Mouse (Mus musculus) stomach, postnatal 0 days (tissue): ENCODE measurements at regions not wholly inside any gene's neighbourhood (a gene's known extent, or its start where the extent isn't known, plus 50 kb on each side); places are given as distances from the start of the nearest gene placed in this dataset.

Source experiments
- ATAC-seq: fragments of 200-750 bp; cut with Nextera tagmentation; 2 replicates; pipeline ENCODE4 v1.8.0; 2017; ENCODE audit not compliant: low FRiP score, low TSS enrichment
- DNase-seq: peaks from one replicate; pipeline ENCODE4 v3.0.0-alpha.2; 2016; ENCODE audit warnings: low spot score
- H3K27ac ChIP-seq: fragments of 300-500 bp; sonication (generic); replicated peaks from 2 replicates; pipeline ENCODE4 v1.5.1; 2014; ENCODE audit warnings: mild to moderate bottlenecking, control low read depth
- H3K27me3 ChIP-seq: fragments of 300-500 bp; sonication (generic); 2 replicates; pipeline ENCODE4 v1.6.1; 2014; ENCODE audit warnings: low read length; ENCODE audit not compliant: control insufficient read depth, insufficient read depth
- H3K36me3 ChIP-seq: fragments of 300-500 bp; sonication (generic); 2 replicates; pipeline ENCODE4 v1.6.1; 2014; ENCODE audit warnings: low read length, mixed read lengths; ENCODE audit not compliant: control insufficient read depth, insufficient read depth
- H3K4me1 ChIP-seq: fragments of 300-500 bp; sonication (generic); replicated peaks from 2 replicates; pipeline ENCODE4 v1.6.1; 2014; ENCODE audit warnings: antibody characterized with exemption; ENCODE audit not compliant: control insufficient read depth, insufficient read depth
- H3K4me2 ChIP-seq: fragments of 300-500 bp; sonication (generic); replicated peaks from 2 replicates; pipeline ENCODE4 v1.6.1; 2014; ENCODE audit warnings: low read depth, mild to moderate bottlenecking, control low read depth, moderate library complexity
- H3K4me3 ChIP-seq: fragments of 300-500 bp; sonication (generic); 2 replicates; pipeline ENCODE4 v1.5.1; 2014; ENCODE audit warnings: low read depth, low read length, control low read depth
- H3K9ac ChIP-seq: fragments of 300-500 bp; sonication (generic); 2 replicates; pipeline ENCODE4 v1.6.1; 2014; ENCODE audit warnings: mild to moderate bottlenecking, low read length, control low read depth, mixed read lengths
- H3K9me3 ChIP-seq: fragments of 300-500 bp; sonication (generic); 2 replicates; pipeline ENCODE4 v1.6.1; 2016; ENCODE audit warnings: low read length; ENCODE audit not compliant: control insufficient read depth
- CTCF ChIP-seq: IDR thresholded peaks from 2 replicates; pipeline ENCODE4 v1.5.1; 2016; ENCODE audit warnings: antibody characterized with exemption, low read depth, mild to moderate bottlenecking, moderate library complexity
- EP300 ChIP-seq: optimal IDR thresholded peaks from 2 replicates; pipeline ENCODE3; 2016; ENCODE audit warnings: antibody characterized with exemption
- WGBS: fragments of 180-500 bp; shearing (Covaris S2); extraction: QIAGEN DNeasy Blood & Tissue Kit; methylation state at CpG from one replicate; pipeline ENCODE4 v1.1.7; 2014; 5-methylcytosine and 5-hydroxymethylcytosine counted together

DNA sequence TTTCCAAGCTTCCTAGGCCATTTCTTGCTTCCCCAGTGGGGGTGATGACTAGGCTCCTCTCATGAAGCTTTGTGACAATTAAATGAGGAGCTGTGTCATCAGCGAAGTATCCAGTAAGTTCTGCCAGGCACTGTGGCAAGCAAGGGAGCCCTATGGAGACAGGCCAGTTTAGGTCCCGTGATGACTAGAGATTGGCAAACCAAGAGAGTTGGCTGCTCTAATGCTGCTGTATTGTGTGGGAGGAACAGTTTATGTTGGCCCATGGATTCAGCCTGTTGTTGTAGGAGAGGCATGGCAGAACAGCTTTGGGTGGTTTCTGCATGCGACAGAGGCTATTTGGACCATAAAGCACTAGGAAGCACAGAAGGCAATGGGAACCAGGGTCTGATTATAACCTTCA is 86.4 kb upstream of the Zfp618 start:
- no peaks in the 10 kb centered on the region for H3K36me3 ChIP-seq
- no peaks in the 10 kb centered on the region for H3K9me3 ChIP-seq
- H3K4me1 ChIP-seq: no peaks in the 10 kb centered on the region
- no peak for DNase-seq
- 79% methylated on average over 3 of the region's 3 CpGs for WGBS
- H3K9ac ChIP-seq: no peak overlapping the region
- ATAC-seq: no peak
- no peaks in the 10 kb centered on the region for H3K27me3 ChIP-seq
- no peak overlapping the region for H3K27ac ChIP-seq
- no peak for TF ChIP-seq CTCF
- H3K4me2 ChIP-seq: no peak overlapping the region
- H3K4me3 ChIP-seq: no peak overlapping the region

DNA sequence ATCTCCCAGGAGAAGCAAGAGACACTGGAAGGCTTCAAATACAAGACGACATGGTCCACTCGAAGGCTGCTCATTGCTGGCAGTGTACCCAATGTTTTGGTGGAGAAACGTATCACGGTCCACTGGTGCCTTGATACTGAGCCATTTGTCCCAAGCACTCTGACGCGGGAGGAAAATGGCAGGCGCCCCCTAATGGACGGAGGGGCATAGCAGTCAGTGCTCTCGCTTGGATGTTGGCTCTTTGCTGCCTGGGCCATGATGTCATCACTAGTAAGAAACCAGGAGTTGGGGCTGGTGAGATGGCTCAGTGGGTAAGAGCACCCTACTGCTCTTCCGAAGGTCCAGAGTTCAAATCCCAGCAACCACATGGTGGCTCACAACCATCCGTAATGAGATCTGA is 83.5 kb upstream of the Zfp618 start:
- Histone ChIP-seq H3K27ac (no peak overlapping the region), H3K36me3 (no peaks in the 10 kb centered on the region), H3K27me3 (no peaks in the 10 kb centered on the region), H3K4me1 (no peaks in the 10 kb centered on the region), H3K9ac (no peak overlapping the region), H3K4me2 (no peak overlapping the region), H3K4me3 (no peak overlapping the region), H3K9me3 (no peaks in the 10 kb centered on the region)
- TF ChIP-seq CTCF: peak; percentile 46
- no peak for TF ChIP-seq EP300
- 78% methylated on average over 10 of the region's 11 CpGs for WGBS
- ATAC-seq: no peak
- no peak for DNase-seq

DNA sequence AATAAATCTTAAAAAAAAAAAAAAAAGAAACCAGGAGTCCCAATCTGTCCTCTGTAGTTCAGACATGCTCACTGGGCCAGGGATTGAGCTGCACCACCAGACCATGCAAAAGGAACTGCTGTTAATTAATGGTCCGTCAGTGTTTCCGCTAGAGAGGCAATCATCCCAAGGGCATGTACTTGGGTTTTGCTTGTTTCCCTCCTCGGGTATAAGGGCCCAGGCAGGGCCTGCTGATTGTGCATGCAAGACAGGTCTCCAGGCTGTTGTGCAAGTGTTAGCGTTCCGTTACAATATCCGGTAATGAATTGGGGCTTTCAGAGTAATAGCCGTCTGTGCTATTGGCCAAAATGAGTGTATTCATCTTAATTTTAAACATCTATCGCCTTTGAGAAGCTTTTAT is 83.1 kb upstream of the Zfp618 start:
- no peak overlapping the region for H3K27ac ChIP-seq
- ATAC-seq: no peak

DNA sequence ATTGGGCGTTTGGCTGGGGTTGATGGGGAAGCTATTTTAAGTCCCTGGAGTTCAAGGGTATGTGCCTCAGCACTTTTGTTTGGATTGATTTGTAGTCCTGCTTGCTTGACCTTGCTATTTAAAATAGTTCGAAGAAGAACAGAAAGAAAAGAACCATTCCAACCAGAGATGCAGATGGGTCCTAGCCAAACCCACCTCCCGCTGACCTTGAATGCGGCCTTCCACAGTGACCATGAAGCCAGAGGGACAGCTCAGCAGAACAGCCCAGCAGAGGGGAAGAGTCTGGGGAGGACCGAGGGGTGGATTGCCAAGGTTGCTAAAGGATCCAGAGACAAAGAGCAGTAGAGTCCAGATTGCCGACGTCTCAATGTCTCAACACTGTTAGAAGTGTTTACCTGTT is 76.6 kb upstream of the Zfp618 start:
- Histone ChIP-seq H3K27ac (no peak overlapping the region), H3K27me3 (no peaks in the 10 kb centered on the region), H3K9me3 (no peaks in the 10 kb centered on the region), H3K4me1 (no peaks in the 10 kb centered on the region), H3K4me2 (no peak overlapping the region), H3K4me3 (no peak overlapping the region), H3K9ac (no peak overlapping the region), H3K36me3 (no peaks in the 10 kb centered on the region)
- no peak for ATAC-seq
- no peak for TF ChIP-seq EP300
- no peak for TF ChIP-seq CTCF
- 80% methylated on average over 7 of the region's 7 CpGs for WGBS
- no peak for DNase-seq

More for the DNA sequence above, 83.1 kb upstream of the Zfp618 start:
- Histone ChIP-seq H3K9ac (no peak overlapping the region), H3K36me3 (no peaks in the 10 kb centered on the region), H3K9me3 (no peaks in the 10 kb centered on the region), H3K4me2 (no peak overlapping the region), H3K4me3 (no peak overlapping the region), H3K27me3 (no peaks in the 10 kb centered on the region), H3K4me1 (no peaks in the 10 kb centered on the region)
- no peak for DNase-seq
- WGBS: 82% methylated on average over 8 of the region's 8 CpGs
- TF ChIP-seq CTCF (no peak), EP300 (no peak)

DNA sequence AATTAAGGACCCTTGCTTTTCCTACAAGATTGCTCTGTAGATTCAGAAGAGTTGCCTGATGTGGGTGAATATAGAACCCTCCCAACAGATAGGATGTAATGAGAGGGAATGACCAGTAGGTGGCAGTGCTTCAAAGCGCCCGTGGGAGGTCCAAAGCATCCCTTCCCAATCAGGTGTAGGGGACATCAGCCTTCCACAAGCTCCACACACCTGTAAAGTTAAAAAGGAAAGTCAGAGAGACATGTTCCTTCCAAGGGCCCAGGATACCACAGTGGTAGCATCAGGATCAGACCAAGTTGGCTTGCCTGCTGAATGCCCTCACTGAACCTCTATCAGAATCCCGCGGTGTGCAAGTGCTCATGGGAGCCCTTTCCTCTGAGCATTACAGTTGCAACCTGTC is 75.7 kb upstream of the Zfp618 start:
- Histone ChIP-seq H3K4me1 (no peaks in the 10 kb centered on the region), H3K9ac (no peak overlapping the region), H3K27me3 (no peaks in the 10 kb centered on the region), H3K4me2 (no peak overlapping the region), H3K27ac (no peak overlapping the region), H3K4me3 (no peak overlapping the region), H3K36me3 (no peaks in the 10 kb centered on the region), H3K9me3 (no peaks in the 10 kb centered on the region)
- DNase-seq (peak; percentile 38), ATAC-seq (no peak)
- TF ChIP-seq CTCF (peak; percentile 88), EP300 (no peak)
- 42% methylated on average over 4 of the region's 4 CpGs for WGBS

DNA sequence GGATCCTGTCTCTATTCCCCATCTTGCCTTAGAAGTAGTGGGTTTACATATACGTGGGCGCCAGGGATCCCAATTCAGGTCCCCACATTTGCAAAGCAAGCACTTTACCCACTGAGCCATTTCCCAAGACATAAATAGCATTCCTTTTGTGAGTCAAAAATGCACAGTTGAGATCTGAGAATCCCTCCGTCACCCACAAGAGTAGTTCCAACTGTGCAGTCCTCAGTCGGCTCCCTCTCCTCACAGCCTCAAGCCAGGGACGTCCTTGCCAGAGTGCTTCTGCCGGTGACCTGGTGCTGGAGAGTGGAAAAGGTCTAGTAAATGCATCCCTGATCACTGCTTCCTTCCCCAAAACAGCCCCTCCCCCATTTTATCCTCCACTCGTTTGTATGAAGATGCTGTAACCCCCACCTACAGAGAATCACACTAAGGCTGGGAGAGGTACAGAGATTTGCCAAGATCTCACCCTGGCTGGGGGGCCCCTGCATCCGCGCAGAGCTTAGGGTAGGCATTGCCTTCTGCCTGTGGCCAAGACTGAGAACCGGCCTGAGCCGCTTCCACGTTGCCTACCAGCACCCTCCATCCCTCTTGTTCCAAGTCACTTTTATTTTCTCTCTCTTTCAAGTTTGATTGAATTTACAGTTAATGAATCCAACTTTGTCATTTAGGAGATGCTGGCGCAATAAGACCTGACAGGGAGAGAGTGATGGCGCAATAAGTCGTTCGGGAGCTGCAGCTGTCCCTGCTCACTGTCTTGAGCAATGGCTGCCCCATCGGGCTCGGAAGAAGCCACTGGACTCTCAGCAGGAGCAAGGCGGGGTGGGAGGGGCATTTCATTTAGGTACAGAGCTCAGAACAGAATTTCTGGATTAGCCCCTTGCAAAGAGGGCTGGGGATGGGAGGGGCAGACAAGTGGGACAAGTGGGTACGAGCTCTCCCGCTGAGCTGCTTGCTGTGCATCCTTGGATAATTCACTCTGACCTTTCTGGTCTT is 74.5 kb upstream of the Zfp618 start:
- Histone ChIP-seq H3K4me1 (no peaks in the 10 kb centered on the region), H3K9ac (no peak overlapping the region), H3K4me3 (no peak overlapping the region), H3K9me3 (no peaks in the 10 kb centered on the region), H3K4me2 (peak overlapping the region; percentile 2; the same call in 1 of the 2 replicates), H3K27ac (no peak overlapping the region), H3K27me3 (no peaks in the 10 kb centered on the region), H3K36me3 (no peaks in the 10 kb centered on the region)
- DNase-seq (peak; percentile 15), ATAC-seq (peak; percentile 64; the same call in 1 of the 2 replicates)
- 37% methylated on average over 21 of the region's 21 CpGs for WGBS
- no peak for TF ChIP-seq CTCF
- TF ChIP-seq EP300: no peak
